Mouse (Mus musculus) embryo, embryonic 10 days (tissue): ENCODE data around the gene Pih1d3.

Experiments
- DNase-seq: peaks from one replicate; pipeline ENCODE4 v3.0.0-alpha.2; 2015; ENCODE audit warnings: low spot score

Gene Pih1d3

GRCm38 (mm10) chr1:31222564-31222963 is at the start of gene Pih1d3, which contains the start of gene 4931428L18Rik:
Pih1d3 (plus strand) TSS chr1:31222838.
4931428L18Rik (minus strand) TSS chr1:31222684.
- DNase-seq, result no peak

- DNase-seq, result no peak
Observed at GRCm38 (mm10) chr1:31175401-31175800, 47.2 kb upstream of the Pih1d3 start.

- no peak for DNase-seq
Observed at GRCm38 (mm10) chr1:31176101-31176500, 46.5 kb upstream of the Pih1d3 start, which contains the start of gene Lgsn. Lgsn (plus strand) TSS chr1:31176401.

GRCm38 (mm10) chr1:31178264-31178663 is 44.4 kb upstream of the Pih1d3 start:
- DNase-seq, result no peak

GRCm38 (mm10) chr1:31190237-31190866 is 32.3 kb upstream of the Pih1d3 start:
- no peak for DNase-seq

GRCm38 (mm10) chr1:31195633-31196032 is 27.0 kb upstream of the Pih1d3 start:
- no peak for DNase-seq

GRCm38 (mm10) chr1:31196959-31197358 is 25.7 kb upstream of the Pih1d3 start:
- DNase-seq, result no peak

GRCm38 (mm10) chr1:31203771-31204170 is 18.9 kb upstream of the Pih1d3 start:
- no peak for DNase-seq

GRCm38 (mm10) chr1:31205346-31205745 is 17.3 kb upstream of the Pih1d3 start:
- no peak for DNase-seq

- no peak for DNase-seq
Observed at GRCm38 (mm10) chr1:31205770-31206169, 16.9 kb upstream of the Pih1d3 start.

GRCm38 (mm10) chr1:31210144-31210543 is 12.5 kb upstream of the Pih1d3 start:
- peak; percentile 86 for DNase-seq

- DNase-seq, result no peak
Observed at GRCm38 (mm10) chr1:31214831-31215230, 7.8 kb upstream of the Pih1d3 start.

- DNase-seq, result no peak
Observed at GRCm38 (mm10) chr1:31220599-31221250, 1.9 kb upstream of the Pih1d3 start.

GRCm38 (mm10) chr1:31233319-31234036 is 10.8 kb downstream of the Pih1d3 start:
- no peak for DNase-seq

- DNase-seq, result no peak
Observed at GRCm38 (mm10) chr1:31260218-31260923, 37.7 kb downstream of the Pih1d3 start.
